Mouse (Mus musculus) fat pad, adult 2 months (tissue): ENCODE measurements around the gene Vrk1.

Experiments used
- DNase-seq: peaks from one replicate; pipeline ENCODE4 v3.0.0-alpha.2; 2011; ENCODE audit warnings: low read depth, low spot score; ENCODE audit errors: extremely low read depth

The Vrk1 gene

GRCm38 (mm10) chr12:105997028-105997786 is 12.8 kb upstream of the Vrk1 start:
- DNase-seq, result no peak

GRCm38 (mm10) chr12:106001775-106002174 is 8.3 kb upstream of the Vrk1 start:
- no peak for DNase-seq

DNA sequence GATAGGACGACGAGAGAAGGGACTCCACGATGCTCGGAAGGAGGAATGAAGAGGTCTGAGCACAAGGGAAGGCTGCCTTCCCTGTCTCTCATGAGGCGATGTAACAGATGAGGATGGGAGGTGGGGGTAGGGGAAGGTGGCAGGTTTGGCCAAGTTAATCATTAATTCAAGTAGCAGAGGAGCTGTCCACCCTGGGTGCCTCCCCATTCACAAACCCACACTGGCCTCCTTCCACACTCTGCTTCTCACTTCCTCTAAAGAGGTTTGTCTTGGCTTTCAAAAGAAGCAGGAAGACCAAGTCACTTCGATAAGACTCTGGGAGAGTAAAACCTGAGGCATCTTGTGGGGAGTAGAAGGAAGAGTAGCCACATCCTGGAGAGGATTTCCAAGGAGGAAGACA is 5.3 kb upstream of the Vrk1 start:
- no peak for DNase-seq

DNA sequence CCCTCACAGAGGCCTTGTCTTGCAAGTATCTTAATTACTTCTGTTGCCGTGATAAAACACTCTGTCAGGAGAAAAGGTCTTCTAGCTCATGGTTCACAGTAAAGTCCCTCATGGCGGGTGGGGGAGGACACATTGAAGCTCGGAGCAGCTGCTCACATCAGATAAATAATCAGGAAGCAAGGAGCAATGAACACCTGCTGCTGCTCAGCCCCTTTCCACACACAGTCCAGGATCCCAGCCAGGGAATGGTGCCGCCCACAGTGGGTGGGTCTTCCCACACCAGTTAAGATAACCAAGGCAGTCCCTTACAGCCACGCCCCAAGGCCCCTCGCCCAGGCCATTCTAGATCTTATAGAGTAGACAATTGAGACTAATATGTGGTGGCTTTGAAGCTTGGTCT is 3.8 kb upstream of the Vrk1 start:
- no peak for DNase-seq

DNA sequence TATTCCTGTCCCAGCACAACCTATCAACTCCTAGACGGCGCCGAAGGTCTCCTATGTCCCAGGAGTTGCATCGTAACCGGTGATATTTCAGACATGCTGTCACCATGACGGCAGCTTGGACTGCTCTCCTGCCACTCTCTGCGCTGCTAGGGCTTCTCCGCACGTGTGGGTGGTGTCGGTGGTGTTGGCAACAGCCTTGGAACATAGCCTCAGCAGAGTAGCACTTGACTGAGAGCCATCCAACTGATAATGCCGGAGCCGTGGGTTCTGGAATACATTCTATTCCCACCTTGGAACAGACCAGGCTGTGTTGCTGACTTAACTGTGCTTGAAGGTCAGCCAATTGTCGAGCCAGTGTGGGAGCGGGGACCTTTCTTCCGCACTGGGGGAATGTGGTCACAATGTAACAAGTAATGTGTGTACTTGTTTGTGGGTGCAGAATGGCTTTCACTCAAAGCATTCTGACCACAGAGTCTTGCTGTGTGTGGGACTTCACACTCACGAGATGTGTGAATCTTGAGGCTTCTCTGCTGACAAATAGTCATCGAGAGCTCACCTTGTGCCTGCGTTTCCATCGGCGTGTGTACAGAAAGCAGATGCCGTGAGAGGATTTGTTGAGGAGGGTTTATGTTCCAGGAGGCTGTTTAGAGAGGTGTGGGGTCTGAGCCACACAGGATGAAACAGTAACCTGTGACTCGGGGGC is 1.5 kb upstream of the Vrk1 start:
- DNase-seq, result peak; percentile 16

- no peak for DNase-seq
Observed at GRCm38 (mm10) chr12:106009122-106009870, 732 bp upstream of the Vrk1 start.

DNA sequence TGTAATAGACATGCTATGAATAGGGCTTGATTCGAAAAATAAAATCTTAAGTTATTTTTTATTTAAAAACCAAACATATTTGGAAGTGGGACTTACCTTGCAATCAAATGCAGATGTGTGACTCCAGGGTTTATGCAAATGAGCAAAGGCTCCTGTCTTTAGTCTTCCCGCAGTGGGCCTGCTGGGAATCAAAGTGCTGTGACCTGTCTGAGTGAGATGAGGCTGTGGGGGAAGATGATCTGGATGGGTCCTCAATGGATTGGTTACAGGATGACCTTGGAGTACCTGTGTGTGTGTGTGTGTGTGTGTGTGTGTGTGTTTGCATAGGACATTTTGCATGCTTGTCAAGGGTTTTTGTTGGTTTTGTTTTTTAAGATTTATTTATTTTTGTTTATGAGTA is 2.1 kb downstream of the Vrk1 start:
- no peak for DNase-seq

DNA sequence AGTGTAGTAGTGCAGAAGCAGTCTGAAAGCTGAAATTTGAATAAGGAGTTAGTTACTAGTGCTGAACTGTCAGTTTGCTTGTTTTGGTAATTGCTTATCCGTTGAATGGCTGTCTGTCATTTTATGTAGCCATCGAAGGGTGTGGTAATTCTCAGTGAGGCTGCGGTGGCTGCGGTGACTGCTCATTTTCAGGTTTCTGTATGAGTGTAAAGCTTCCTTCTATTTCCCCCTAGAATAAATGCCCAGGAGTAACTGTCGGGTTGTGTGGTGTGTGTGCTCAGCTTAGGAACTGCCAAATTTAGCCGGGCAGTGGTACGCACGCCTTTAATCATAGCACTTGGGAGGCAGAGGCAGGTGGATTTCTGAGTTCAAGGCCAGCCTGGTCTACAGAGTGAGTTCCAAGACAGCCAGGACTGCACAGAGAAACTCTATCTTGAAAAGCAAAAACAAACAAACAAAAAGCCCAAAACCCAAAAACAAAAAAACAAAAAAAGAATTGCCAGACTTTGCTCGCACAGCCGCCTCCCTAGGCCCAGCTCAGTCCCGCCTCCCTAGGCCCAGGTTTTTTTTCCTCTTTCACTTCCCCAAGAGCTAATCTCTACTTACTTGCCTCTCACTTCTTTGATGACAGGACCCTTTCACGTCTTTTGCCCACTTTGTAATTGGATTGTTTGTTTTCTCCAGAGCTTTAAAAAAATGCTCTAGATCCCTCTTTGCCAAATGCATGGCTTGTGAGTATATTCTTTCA is 6.4 kb downstream of the Vrk1 start:
- DNase-seq, result no peak

GRCm38 (mm10) chr12:106020063-106020462 is 10.0 kb downstream of the Vrk1 start:
- no peak for DNase-seq

GRCm38 (mm10) chr12:106023652-106024051 is 13.6 kb downstream of the Vrk1 start:
- DNase-seq, result no peak

- no peak for DNase-seq
Observed at GRCm38 (mm10) chr12:106025416-106025815, 15.4 kb downstream of the Vrk1 start.

- DNase-seq, result no peak
Observed at GRCm38 (mm10) chr12:106026385-106027134, 16.5 kb downstream of the Vrk1 start.

DNA sequence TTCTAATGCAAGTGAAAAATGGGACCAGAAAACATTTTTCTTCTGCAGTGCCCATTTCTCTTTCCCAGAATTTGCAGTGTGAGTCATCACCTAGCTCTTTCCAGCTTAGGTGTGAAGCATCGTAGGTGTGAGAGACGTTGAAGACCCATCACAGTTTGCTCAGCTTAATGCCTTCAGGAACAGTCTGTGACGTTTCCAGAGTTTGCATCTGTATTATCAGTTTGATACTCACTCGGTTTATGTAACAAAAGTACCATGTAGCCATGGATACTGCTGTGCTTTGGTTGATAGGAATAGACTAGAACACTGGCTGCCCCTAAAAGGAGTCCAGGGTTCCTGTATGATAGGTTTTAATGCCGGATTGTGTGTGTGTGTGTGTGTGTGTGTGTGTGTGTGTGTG is 17.3 kb downstream of the Vrk1 start:
- no peak for DNase-seq

GRCm38 (mm10) chr12:106029582-106029981 is 19.6 kb downstream of the Vrk1 start:
- no peak for DNase-seq

DNA sequence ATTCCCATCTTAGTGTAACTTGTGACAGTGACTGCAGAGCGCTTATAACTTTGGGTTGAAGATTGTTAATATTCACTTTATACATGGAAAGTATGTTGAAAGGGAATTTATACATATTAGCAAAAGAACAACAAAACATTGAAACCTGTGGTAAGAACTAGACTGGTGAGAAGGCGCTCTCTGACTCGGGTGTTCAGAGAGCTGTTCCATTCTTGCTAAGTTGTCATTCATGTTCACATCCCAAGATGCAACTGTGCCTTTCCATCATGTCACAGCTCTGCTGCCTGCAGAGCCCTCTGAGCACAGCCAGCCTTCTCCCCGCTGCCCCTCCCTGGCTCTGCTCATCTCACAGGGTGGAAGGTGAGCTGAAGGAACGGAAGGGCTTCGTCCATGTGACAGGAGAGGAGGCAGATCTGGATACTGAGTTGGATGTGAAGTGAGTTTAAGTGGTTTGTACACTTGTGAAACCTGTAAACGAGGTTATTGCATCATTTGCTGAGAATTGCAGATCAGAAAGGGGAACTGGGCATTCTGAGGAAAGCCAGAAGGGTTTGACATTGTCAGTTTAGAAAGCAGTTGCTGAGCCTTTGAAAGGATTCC is 20.2 kb downstream of the Vrk1 start:
- no peak for DNase-seq

DNA sequence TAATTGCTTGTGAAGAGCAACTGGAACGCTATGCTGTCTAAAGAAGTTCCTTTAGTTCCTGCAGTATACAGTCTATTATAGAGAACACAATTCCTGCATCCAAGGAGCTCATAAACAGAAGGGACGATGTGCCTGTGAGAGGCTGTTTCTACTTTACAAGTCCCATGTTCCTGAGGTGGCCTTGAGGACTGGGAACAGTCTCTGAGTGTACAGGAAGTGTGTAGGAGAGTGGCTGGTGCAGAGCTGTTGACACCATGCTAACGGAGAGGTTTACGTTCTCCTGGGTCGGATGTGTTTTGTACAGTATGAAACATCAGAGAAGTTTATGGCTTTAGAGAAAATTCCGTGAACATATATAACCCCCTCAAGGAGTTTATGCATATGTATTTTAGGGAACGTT is 20.8 kb downstream of the Vrk1 start:
- no peak for DNase-seq

- DNase-seq, result no peak
Observed at GRCm38 (mm10) chr12:106031916-106032315, 21.9 kb downstream of the Vrk1 start.

DNA sequence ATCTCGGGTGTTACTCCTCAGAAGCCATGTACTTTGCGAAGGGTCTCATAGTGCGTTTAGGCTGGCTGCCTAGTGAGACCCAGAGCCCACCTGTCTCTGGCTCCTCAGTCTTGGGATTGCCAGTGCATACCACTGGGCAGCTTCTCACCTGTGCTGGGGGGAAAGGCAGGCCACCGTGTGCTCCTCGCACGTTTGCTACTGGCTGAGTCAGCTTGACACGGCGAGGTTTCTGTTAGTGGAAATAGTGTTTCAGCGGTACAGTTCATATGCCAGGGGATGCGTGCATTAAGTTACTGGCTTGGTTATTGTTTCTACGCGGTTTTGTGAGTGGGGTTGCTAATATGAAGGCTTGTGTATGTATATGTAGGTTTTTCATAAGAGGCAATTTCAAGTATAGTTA is 22.3 kb downstream of the Vrk1 start:
- DNase-seq, result no peak

- no peak for DNase-seq
Observed at GRCm38 (mm10) chr12:106034267-106034666, 24.2 kb downstream of the Vrk1 start.

GRCm38 (mm10) chr12:106034761-106035160 is 24.7 kb downstream of the Vrk1 start:
- no peak for DNase-seq
